Mouse (Mus musculus): ENCODE data around the gene Sema4c. TPM values are rescaled to one million over a fixed set of nuclear protein-coding genes. Genes with fewer than 3 reads are reported as not detected.

Gene Sema4c
- polyA plus RNA-seq, 1 experiment: 20.6 TPM

DNA sequence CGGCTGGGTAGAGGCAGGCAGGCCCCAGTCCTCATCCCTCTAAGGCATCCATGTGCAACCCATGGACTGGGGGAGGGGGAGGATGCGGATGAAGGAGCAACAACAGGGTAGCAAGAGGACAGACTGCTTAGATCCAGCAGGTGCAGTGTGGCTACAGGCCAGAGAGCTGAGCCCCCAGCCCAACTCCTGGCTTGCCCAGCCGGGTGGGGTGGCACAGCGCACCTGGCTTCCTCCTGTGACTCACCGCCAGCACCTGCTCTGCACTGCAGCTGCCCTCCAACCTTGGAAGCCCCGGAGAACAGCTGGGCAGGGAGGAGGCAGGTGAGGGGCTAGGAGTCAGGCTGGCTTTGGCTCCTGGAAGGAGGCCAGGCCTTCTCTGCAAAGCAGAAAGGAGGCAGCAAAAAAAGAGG lies 21.8 kb upstream of the Sema4c start:
- DNase-seq (ENCODE audit: low read depth): no peak

DNA sequence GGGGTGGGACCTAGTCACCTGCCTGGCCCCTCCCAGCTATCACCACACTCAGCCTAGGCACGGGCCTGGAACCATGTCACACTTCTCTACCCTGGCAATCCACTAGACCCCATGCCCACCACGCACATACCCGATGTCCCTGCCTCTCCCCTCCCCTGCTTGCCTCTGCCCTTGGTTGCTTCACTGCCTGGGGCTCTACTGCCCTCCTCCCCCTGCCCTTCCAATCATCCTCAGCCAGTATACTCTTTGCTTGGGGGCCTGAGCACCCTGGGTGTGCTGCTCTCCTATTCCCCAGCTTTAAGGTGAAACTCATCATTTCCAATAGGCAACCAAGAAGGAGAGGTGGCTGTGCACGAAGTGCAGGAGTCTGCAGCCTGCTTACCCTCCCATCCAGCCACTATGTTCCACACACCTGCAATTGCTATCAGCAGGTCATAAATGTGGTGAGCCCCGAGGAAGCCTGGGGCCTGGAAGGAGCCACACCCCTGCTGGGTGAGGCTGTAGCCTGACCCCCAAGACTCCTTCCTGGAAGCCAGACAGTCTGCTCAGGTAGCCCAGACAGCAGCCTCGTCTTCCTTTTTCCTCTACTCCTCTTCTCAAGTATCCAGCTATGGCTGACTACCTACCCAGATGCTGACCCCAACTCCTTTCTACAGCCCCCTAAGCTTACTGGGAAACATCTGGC lies 19.0 kb upstream of the Sema4c start:
- DNase-seq (ENCODE audit: low read depth): no peak

DNA sequence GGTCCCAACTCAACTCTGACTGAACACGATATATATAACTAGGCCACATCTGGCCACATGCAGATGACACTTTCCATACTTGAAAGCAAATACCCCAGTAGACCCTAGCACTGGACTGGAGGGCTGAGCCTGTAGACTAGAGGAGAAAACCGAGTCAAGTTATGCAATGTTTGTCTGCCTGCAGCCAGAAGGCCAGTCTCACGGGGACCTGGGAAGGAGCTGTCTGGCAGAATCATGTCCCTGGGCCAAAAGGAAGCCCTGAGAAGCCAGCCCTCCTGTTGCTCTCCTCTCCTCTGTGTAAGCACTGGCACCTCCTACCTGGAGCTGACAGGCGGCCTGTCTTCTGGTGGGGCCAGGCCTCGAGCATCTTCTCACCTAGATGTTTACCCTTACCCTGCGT lies 17.2 kb upstream of the Sema4c start:
- no peak for DNase-seq (ENCODE audit: low read depth)

DNA sequence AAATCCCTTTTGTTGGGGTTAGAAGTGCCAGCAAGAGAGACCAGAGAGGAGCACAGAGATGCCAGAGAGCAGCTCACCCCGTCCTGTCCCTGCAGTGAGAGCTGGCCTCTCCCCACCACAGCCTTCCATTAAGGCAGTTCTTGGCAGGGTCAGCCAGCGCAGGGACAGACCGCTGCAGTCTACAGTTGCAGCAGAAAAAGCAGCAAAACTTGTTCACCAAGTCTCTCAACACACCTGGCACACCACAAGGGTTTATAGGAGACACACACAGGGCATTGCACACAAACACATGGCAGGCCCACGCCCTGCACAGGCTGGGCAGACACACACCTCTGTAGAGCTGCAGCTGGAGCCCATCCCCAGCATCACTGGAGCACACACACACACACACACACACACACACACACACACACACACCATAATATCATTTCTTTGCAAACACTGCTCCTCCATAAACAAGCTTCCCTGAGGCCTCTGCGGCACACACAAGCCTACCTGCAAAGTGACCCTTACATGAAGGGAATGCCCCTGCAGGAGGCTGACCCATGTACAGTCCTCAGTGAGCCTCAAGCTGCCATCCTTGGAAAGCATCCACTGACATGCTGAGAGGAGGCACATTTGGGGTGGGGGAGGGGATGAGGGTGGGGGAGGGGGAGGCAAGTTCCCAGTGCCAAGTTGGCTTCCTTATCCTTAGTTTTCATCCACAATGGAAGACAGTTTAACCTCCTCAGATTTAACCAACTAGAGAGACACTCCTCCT lies 16.2 kb upstream of the Sema4c start:
- DNase-seq (ENCODE audit: low read depth): no peak

DNA sequence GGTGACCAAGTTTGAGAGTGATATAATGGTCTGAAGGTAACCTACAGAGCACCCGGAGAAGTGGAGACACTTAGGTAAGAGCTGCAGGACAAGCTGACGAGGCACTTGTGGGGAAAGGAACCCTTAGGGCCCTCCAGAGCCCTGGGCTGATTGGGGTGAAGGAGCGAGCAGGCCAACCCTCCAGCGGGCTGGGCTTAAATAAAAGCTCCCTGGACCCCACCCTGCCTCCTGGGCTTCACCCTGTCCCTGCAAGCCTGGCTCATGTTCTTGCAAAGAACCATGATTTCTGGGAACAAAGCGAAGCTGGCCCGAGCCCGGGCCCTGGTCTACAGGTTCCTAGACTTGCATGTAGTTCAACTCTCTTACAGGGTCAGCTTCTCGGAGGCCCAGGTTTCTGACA lies 15.4 kb upstream of the Sema4c start:
- DNase-seq (ENCODE audit: low read depth): no peak

DNA sequence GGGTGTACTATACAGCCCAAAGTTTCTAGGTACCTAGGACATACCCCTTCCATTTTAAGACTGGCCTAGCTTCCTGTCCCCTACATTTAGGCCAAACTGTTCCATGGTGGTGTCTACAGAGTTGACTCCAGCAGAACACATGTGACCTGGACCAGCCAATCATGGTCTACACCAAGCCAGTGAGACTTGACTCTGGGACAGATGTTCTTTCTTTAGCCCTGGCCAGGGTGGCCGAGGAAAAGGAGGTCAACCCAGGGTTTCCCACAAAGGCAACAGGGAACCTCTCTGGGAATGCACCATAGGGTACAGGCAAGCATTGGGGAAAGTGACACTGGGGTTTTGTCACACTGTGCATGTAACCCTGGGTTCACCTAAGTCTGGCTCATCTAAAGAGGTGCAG lies 14.6 kb upstream of the Sema4c start:
- no peak for DNase-seq (ENCODE audit: low read depth)

DNA sequence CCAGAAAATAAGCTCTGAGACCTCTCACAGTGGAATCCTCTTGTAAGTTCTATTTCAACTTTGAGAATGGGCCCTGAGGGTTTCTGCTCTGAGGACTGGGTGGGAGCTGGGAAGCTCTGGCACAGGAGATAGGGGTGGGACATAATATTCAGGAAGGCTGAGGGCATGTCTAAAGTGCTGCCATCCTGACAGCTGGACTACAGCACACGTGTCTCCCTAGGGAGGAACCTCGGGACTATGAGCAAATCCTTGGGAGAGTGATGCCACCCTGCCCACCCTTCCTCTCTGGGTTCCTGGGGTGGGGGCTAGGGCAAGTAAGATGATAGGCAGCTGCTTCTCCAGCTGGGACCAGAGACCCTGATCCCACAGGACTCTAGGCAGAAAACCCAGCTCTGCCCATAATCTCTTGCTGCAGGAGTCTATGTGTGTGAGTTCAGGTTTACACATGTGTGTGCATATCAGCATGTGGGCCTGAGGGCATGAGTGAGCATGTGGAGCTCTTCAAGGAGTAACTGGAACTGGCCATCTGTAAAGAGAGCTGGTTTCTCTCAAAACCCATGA lies 14.1 kb upstream of the Sema4c start:
- no peak for DNase-seq (ENCODE audit: low read depth)

DNA sequence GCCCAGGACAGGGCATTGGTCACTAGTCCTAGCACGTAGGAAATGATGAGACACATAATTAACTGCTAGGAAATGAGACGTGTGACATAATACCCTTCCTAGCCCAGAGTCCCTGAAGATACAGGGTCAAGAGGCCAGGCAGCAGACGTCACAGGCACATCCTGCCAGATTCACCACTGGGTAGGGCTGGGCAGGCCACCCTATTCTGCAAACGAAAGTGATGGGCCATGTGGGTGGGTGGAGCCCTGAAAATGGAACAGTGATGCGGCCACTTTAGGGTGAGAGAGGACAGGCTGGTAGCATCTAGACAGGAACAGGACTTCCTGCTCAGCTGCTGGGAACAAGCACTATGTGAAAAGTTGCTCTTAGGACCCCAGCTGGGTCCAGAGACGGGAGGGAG lies 13.5 kb upstream of the Sema4c start:
- DNase-seq (ENCODE audit: low read depth): no peak

DNA sequence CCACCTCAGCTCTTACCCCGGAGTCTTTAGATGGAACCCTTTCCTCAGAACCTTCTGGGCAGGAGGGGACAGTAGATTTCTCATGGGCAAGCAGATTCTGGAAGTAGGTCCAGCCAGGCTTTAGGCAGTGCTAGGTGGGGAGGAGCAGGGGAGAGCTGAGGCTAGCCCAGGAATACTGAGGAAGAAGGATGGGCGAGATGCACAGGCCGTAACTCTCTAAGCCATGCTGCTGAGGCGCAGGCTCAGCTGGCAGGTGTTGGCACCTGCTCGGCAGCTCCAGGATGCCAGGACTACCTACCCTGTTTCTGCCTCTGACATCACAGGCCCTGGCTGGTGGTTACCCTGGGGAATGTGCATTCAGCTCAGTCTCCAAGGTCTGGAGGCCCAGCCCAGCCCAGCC lies 12.2 kb upstream of the Sema4c start:
- no peak for DNase-seq (ENCODE audit: low read depth)

DNA sequence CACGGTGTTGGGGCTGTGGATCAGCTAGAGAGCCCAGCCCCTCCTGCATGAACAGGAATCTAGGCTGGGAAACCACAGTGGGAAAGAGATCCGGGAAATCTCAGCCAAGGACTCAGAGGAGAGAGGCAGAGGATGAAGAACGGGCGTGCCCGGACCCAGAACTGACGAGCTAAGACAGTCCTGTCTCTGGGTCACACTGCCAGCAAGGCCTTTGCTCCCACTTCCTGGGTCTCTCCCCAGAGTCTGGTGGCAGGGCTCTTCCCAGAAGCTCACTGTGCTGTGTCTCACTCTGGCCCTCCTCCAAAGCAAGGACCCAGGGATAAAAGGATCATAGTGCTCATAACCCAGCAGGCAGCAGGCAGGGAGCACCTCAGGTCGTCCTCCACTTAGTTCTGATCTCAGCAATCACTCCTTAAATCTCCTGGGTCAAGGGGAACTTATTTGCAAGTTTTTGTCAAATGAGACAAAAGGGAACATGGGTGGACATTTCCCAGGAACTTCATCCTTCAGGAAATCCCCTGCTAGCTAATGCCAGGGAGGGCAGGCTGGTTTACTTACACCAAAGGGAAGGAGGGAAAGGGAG lies 11.6 kb upstream of the Sema4c start:
- no peak for DNase-seq (ENCODE audit: low read depth)

DNA sequence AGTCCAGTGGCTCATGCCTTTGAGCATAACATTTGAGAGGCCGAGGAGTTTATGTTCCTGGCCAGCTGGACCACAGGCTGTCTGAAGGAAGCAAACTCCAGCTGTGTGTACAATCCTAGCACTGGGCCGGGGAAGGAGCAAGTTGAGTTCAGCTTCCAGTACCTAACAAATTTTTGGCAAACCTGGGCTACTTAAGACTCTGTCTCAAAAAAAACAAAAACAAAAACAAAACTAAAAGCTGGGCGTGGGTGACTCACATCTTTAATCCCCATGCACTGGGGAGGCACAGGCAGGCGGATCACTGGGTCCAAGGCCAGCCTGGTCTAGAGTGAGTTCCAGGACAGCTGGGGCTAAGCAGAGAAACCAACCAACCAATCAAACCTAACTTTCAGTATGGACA lies 10.6 kb upstream of the Sema4c start:
- no peak for DNase-seq (ENCODE audit: low read depth)

DNA sequence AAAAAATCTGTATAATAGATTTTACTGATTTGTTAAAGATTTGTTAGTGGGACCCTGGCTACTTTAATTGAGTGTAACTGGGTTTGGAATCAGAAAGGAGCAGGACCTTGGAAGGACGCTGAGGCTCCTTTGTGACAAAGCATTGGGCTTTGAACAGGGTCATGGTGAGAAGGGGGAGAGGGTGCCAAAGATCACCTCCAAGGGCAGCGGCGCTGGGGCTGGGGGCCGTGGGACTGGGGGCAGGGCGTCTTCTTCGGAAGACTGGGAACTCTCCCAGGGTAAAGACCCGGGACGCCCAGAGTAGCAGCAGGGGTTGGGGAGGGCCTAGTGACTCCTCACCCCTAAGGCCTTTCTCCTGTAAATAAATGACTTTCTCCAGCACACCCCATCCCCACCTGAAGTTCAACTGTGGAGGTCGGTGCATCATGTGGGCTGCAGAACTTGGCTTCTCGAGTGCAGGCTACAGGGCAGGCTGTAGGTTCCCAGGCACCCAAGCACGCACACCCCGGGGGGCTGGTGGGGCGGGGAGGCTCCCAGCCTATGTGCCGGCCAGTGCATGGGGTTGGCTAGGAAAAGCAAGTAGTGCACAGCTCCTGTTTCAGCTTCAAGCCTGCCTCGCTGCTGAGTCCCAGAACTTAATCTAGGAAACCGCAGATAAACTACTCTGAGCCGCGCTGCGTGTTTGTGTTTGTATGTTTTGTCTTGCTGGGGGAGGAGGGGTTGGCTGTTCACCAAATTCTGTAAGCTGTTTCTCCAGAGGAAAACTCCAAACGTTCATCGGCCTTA lies 9.9 kb upstream of the Sema4c start:
- no peak for DNase-seq (ENCODE audit: low read depth)

DNA sequence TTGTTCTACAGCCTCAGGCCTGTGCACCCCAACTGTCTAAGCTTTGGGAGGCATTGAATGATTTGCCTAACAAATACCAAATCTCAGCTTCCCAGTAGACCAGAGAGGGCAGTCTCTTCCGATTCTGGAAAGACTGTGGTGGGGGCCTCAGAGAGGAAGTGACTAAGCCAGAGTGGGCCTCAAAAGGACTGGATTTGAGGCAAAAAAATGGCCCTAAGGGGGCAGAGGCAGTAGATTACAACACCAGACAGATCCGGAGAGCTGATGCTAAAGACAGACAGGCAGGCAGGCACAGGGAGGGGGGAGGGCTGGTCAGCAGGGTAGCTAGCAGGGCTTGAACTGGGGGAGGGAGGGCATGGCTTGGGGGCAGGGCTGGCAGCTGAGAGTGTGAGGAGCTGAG lies 8.3 kb upstream of the Sema4c start:
- DNase-seq (ENCODE audit: low read depth): no peak

DNA sequence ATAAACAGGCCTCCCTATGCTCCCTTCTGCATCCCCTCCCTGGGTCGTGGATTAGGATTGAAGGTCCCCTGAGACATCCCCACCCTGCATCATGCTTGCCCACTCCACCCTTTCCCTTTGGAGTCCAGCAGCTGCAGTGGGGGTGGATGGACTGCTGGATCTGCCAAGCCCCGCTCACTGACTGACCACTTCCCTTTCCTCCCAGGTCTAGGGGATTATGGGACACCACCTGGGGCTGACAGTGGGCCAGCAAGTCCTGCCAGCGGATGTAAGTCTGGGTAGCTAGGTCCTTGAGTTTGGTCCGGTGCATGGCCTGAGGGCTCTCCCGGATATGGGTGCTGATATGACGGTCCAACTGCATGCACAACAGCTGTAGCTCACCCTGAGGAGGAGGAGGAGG lies 6.0 kb upstream of the Sema4c start:
- no peak for DNase-seq (ENCODE audit: low read depth)

DNA sequence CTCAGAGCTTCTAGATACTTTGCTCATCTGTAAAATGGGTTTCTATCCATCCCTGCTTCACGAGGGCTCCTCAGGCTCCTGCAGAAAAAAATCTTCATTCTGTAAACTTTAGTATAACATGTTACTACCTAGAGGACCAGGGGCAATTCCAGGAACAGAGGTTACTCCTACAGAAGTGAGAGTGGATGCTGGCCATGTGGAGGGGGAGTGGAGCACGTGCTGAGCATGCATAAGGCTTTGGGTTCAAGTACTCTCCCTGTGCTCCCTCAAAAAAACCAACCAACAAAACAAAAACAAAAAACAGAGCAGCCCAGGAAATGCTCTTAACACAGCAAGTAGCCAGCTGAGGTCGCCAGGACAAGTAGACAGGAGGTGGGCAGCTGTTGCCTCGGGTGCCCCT lies 5.5 kb upstream of the Sema4c start:
- DNase-seq (ENCODE audit: low read depth): no peak

DNA sequence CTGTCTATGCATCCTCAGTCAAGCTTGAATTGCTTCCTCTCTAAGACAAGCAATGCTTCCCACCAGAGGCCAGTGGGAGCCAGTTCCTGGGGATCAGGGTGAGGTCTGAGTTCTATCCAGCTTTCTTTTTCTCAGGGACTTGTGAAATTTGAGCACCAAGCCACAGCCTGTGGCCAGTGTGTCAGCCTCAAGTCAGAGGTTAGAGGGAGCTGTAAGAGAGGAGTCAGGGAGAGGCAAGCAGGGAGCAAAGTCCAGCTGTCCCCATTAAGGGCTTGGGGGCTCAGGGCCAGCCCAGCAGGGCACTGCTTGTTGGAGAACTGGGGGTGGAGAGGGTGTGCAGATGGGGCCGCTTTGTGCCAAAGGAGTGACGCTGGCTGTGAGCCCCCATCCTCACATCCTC lies 5.0 kb upstream of the Sema4c start:
- DNase-seq (ENCODE audit: low read depth): no peak

DNA sequence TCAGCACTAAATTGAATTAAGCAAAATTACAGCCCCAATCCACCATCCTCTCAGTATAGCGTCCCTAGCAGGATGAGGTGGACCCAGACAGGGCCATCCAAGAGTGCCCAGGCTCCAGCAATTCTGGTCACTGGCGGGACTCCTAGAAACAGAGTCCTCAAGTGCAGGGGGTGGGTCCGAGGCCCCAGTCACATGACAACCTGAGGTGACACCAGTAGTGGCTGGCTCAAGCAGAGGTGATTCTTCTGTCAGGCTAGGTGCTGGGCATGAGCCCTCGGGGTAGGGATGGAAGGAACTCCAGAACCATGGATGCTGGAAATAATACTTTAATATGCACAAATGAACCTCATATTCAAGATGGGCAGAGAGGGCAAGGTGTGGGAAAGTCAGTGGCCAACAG lies 4.2 kb upstream of the Sema4c start:
- DNase-seq (ENCODE audit: low read depth): no peak

DNA sequence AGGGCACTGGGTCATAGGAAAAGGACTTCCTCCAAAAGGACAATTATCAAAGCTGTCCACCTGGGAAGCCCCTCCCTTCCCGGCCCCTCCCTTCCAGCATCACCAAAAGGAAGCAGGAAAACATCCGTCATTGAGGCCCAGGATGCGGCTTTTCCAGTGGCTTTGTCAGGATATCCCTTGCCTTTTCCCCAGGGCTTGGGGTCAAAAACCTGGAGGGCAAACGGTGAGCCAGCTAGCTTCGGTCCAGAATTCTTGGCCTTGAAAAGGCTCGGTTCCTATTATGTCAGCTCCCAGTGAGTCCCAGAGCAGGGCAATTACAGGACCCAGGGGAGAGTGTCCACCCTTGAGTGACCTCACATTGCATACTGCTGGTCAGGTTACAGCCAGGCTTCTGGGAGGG lies 2.8 kb upstream of the Sema4c start:
- no peak for DNase-seq (ENCODE audit: low read depth)

DNA sequence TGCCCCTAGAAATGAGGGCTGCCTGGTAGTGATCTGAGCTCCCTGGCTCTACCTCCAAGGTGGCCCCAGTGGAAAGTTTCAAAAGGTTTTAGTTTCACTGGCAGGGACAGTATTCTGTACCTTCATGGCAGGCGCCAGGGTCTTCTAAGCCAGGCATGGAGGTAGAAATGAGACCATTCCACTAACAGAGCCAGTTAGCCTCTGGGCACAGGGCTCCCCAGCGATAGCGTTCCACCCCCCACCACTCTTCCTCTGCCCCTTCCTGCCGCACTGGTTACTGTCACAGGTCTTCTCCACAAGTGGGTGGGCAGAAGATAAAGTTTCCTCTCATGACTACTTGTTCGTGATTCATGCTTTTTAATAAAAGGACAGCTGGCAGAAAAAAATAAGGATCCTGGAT lies 1.7 kb upstream of the Sema4c start:
- DNase-seq (ENCODE audit: low read depth): no peak

DNA sequence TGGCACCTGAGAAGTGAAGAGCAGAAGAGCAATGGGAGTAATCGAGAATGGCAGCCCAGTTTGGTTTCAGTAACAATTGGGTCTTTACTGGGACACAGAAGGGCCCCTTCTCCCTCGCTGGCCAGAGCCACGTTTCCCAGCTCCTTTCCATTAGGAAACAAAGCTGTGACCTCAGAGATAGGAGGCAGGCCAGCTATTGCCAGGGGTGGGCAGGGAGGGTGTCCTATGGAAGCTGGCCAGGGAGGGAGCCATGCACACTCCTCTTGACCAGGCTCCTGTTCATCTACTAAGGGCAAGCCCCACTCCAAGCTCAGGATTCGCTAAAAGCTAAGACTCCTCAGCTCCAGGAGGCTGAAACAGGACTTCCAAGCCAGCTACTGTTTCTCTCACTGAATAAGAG lies 1.1 kb upstream of the Sema4c start:
- no peak for DNase-seq (ENCODE audit: low read depth)

DNA sequence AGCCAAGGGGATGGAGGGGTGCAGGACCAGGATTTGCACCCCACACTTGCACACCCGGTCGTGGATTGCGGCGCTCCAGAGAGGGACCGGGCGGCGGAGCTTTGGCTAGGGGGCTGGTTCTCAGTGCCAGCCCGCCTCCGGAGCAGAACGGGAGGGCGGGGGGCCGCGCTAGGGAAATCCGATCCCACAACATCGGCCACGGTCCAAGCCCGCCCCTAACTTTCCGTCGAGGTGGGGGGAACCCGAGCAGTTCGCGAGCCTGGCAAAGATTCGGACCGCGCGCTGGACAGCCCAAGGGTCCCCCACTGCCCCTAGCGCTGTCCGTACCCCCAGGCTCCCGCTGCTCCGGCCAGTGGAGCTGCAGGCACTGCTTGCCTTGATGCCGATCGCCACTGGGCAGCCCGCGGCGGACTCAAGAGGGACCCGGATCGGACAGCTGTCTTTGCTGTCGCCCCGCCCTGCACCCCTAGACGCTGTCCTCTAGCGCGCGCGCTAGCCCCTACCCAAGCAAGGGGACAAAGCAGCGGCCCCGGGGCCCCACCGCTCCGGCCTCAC lies 615 bp downstream of the Sema4c start:
- no peak for DNase-seq (ENCODE audit: low read depth)
